Mouse (Mus musculus) thymus, adult 2 months (tissue): Measurements from ENCODE around the gene Mpped1.

Experiments
- CTCF ChIP-seq: fragments of 200-500 bp; IDR thresholded peaks from 2 replicates; pipeline ENCODE4 v1.5.1; 2012; ENCODE audit warnings: mild to moderate bottlenecking, control low read depth, low read length, moderate library complexity, borderline replicate concordance; ENCODE audit not compliant: control insufficient read depth, poor library complexity, insufficient read depth; ENCODE audit errors: extremely low read depth
- POLR2A ChIP-seq: fragments of 200-500 bp; IDR thresholded peaks from 2 replicates; pipeline ENCODE4 v1.6.1; 2012; ENCODE audit warnings: mild to moderate bottlenecking, low read length, control low read depth, moderate library complexity; ENCODE audit not compliant: control insufficient read depth, poor library complexity, insufficient read depth; ENCODE audit errors: extremely low read depth

GRCm38 (mm10) chr15:83857129-83857528 is 77.9 kb downstream of the Mpped1 start:
- no peak for TF ChIP-seq POLR2A
- peak; percentile 73; the same call in 1 of the 2 replicates for TF ChIP-seq CTCF
